Mouse (Mus musculus) gastrocnemius, adult 2 months (tissue): ENCODE results near the gene Ptpra. TPM values are rescaled to one million over a fixed set of nuclear protein-coding genes. Genes with fewer than 3 reads are reported as not detected.

Experiments used
- DNase-seq: peaks from one replicate; pipeline ENCODE4 v3.0.0; 2022
- H3K27ac ChIP-seq: fragments of 200-600 bp; 2 replicates; pipeline ENCODE4 v1.8.1; 2022; ENCODE audit warnings: mild to moderate bottlenecking
- H3K4me3 ChIP-seq: fragments of 200-600 bp; 2 replicates; pipeline ENCODE4 v1.8.1; 2022; ENCODE audit warnings: mild to moderate bottlenecking, moderate library complexity
- CTCF ChIP-seq: fragments of 200-600 bp; IDR thresholded peaks from 2 replicates; pipeline ENCODE4 v1.8.1; 2022; ENCODE audit warnings: antibody characterized with exemption, mild to moderate bottlenecking, moderate library complexity
- intact Hi-C: fragments of 180-260 bp; cut with DNase I; formaldehyde crosslinking; loops from one replicate; pipeline ENCODE4 v1.15.1; 2025
- long read RNA-seq, 2 experiments: library from polyadenylated mRNA; stranded (forward); transcript quantifications; one replicate each; pipeline ENCODE4 v2.0.0; 2021
- total RNA-seq, 2 experiments: library from RNA; stranded (reverse); gene quantifications; 2 replicates each; pipeline ENCODE4 v1.2.3; 2021

Gene Ptpra
- 10 to 100 TPM; 16.0 to 23.3 TPM for total RNA-seq
- long read RNA-seq, experiment 1, full-length matches to known transcripts = 26 of 36 reads
- long read RNA-seq, experiment 1, partial matches to known transcripts = 3 of 36 reads
- long read RNA-seq, experiment 1, other reads (novel, unspliced or antisense) = 7 of 36 reads
- long read RNA-seq, experiment 2, full-length matches to known transcripts = 19 of 24 reads
- long read RNA-seq, experiment 2, partial matches to known transcripts = 0 of 24 reads
- long read RNA-seq, experiment 2, other reads (novel, unspliced or antisense) = 5 of 24 reads

DNA sequence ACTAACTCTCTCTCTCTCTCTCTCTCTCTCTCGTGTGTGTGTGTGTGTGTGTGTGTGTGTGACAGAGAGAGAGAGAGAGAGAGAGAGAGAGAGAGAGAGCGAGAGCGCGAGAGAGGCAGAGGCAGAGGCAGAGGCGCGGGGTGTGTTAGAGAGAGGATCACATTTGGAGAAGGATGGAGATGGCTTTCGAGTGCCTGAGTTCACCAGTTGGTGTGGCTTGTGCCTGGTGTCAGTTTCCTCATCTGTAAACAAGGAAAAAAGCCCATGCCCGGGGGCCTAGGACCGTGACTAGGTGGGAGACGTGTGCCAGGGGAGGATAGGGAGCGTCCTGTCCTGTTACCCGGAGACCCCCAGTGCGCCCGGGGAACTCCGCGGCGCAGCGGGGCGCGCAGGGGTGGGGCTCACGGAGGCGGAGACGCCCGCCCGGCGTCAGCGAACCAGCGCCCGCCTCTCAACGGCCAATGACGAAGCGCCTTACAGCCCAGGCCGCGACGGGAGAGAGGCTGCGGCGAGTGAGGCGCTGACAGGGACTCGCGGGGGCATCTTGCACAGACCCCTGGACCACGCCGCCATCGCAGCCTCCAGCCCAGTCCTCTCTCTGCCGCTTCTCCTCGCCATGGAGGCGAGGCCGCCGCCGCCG lies at the start of gene Ptpra:
Ptpra (plus strand) TSS at position 485 of the 640 bp plus-strand sequence.
- no peak for TF ChIP-seq CTCF
- peak within 1 kb of the TSS; percentile 85 for H3K4me3 ChIP-seq
- peak within 1 kb of the TSS; percentile 90 for H3K27ac ChIP-seq
- intact Hi-C loops = no loop called here
- peak; percentile 95 for DNase-seq

DNA sequence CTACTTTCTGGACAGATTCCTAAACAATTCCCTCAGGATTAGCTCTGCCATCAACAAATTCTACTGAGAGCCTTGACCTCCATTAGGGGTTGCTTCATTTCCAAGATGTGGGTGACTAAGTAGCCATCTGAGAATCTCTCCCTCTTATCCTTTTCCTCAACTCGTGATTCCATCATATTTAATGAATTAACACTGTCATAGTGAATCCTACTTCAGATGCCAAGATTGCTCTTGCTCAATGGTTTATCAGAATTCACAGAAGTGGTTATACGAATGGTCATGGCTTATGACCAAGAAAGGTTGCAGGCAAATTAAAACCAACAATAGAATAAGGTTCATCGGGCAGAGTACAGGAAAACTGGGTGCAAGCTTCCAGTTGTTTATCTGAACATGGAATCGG lies 48.2 kb upstream of the Ptpra start:
- intact Hi-C loops = no loop called here
- no peak overlapping the region for H3K27ac ChIP-seq
- no peak for DNase-seq
- H3K4me3 ChIP-seq = no peak overlapping the region
- TF ChIP-seq CTCF = no peak

DNA sequence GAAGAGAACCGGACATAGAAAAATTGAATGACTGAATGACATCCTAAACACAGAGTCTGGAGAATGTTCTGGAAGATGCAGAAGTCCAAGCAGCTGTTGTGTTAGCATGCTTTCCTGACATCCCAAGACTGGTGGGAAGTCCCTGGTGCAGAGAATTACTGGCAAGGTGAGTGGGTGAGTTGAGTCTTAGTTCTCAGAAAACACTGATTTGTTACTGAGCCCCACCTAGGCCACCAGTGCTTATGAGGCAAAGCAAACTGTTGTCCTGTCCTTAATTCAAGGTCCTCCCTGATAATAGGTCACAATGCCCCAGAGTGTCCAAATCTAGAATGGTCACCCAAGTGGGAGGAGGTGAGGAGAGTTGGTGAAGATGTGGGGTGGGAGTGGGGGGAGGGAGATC lies 45.1 kb upstream of the Ptpra start, which contains the start of the genes Gm28372 and 1700020A23Rik:
Gm28372 (plus strand) TSS at position 301 of the 400 bp plus-strand sequence.
1700020A23Rik (plus strand) TSS at position 321 of the 400 bp plus-strand sequence.
- Histone ChIP-seq H3K27ac (no peak within 1 kb of the TSS), H3K4me3 (no peak within 1 kb of the TSS)
- intact Hi-C loops = no loop called here
- TF ChIP-seq CTCF = no peak
- DNase-seq = no peak

DNA sequence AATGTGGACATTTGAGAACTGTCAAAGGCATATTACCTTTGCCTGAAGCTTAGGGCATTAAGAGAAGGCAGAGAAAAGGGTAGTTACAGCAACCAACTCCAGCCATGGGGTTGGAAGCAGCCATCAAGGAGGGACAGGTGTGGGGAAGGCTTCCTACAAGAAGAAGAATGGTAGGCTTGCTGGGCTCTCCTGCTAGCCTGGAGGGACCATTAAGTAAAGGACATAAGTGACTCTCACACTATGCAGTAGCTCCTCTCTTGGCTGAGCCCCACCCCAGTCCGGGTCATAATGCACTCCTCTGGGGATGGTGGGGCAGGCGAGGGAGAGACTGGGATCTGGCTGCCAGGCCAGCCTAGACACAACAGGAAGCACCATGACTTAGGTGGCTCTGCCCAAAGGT lies 43.9 kb upstream of the Ptpra start, which contains the start of gene Tmem239:
Tmem239 (plus strand) TSS at position 301 of the 400 bp plus-strand sequence.
- no peak for TF ChIP-seq CTCF
- no peak for DNase-seq
- Histone ChIP-seq H3K27ac (no peak within 1 kb of the TSS), H3K4me3 (no peak within 1 kb of the TSS)
- intact Hi-C loops = no loop called here

DNA sequence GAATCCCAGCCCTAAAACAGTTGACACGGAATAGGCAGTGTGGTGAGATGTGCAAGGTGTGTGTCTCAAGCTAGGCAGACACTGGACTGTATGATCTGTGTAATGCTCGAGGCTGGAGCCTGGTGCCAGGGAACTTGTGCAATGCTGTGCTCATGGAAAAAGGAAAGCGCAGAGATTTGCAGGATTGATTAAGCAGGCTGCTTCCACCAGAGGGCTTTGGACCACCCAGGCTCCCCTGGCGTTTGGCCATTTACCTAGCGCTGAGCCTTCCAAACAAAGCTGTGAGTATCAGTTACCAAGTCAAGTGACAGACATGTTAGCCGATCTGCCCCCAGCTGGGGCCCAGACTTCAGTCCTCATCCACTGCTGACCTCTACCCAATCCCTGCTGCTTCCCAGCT lies 41.9 kb upstream of the Ptpra start:
- Histone ChIP-seq H3K27ac (no peak overlapping the region), H3K4me3 (no peak overlapping the region)
- DNase-seq = no peak
- intact Hi-C loops = no loop called here
- TF ChIP-seq CTCF = no peak

DNA sequence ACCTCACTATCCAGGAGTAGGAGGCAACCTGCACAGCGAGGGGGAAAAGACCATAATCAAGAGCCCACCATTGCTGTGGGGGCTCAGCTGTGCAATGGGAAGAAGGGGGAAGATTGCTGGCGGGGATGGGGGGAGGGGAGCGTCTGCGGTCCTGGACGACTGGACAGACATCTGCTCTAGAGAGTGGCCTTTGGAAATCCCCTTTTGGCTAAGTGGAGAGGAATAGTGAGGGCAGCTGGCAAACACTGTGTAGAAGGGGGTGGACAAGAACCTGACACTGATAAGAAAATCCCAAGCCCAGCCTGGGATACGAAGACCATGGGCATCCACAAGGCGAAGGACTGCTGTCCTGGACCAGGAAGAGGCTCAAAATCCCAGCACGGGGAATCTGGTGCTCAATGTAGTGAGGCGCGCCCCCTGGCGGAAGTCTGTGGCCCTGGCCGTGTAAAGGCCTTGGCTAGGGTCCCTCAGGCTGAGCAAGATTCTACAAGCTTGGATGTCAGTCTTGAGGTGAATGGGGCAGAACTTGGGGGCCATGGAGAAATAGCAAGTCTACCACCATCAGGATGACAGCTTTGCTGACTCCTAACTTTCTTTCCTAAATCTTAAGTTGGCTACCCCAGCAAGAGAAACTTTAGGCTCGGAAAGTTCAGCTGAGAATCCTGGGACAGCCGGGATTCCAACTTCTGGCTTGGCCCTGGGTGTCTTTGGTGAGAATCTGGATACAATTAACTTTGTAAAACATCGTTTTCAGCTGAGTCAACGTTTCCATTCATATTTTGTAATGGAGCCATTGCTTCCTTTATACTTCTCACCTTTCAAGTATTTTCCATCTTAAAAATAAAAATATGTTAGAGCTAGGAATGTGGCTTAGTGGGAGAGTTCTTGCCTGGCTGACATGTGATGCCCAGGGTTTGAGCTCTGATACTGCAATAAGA lies 38.3 kb upstream of the Ptpra start:
- no peak overlapping the region for H3K27ac ChIP-seq
- peak; percentile 99; the same call in 1 of the 2 replicates for TF ChIP-seq CTCF
- H3K4me3 ChIP-seq = no peak overlapping the region
- DNase-seq = peak; percentile 90
- intact Hi-C loops = loop anchor here (1.0 kb wide), 1 partner anchor 121 kb away; no protein-coding TSS in a partner anchor

DNA sequence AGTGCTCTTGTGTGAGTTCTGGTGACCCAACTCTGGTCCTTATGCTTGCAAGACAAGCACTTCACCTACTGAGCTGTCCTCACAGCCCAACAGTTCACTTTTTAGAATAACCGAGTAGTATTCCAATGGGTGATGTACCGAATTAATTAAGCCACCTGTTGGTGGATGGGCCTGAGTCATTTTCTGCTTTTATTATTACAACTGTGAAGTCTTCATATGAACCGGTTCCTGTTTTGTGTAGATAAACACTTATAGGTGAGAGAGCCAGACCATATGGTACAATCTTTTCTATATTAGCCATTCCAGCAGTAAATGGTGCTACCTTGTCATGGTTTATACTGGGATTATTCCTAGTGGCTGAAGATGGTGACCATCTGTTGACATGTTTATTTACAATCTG lies 37.3 kb upstream of the Ptpra start:
- no peak overlapping the region for H3K4me3 ChIP-seq
- H3K27ac ChIP-seq = no peak overlapping the region
- no peak for TF ChIP-seq CTCF
- no peak for DNase-seq
- intact Hi-C loops = no loop called here

DNA sequence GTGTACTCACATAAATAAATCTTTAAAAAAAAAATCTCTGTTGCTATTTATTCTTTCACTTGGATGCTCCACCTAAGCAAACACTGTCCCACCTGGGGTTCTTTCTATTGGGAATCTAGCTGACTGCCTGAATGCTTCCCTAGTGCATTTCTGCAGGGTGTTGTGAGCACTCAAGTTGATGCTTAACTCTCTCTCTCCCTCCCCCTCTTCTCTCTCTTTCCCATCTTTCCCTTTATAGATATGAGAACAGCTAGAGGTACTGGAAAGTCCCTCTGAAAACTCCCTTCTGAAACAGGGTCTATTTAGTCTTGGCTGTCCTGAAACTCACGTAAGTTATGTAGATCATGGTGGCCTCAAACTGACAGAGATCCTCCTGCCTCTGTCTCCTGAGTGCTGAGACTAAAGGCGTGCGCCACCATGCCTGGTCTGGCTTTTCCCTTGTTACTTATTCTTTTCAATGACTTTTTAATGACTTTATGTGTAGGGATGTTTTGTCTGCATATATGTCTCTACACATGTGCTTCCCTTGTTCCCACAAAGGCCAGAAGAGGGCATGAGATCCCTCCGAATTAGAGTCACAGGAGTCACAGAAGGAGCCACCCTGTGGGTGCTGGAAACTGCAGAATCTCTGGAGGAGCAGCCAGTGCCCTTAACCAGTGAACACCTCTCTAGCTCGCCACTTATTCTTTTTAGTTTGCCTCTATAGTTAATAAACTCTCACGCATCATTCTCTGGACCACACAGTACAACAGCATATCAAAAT lies 35.8 kb upstream of the Ptpra start:
- peak; percentile 15; the same call in 1 of the 2 replicates for TF ChIP-seq CTCF
- Histone ChIP-seq H3K4me3 (no peak overlapping the region), H3K27ac (no peak overlapping the region)
- intact Hi-C loops = no loop called here
- no peak for DNase-seq

DNA sequence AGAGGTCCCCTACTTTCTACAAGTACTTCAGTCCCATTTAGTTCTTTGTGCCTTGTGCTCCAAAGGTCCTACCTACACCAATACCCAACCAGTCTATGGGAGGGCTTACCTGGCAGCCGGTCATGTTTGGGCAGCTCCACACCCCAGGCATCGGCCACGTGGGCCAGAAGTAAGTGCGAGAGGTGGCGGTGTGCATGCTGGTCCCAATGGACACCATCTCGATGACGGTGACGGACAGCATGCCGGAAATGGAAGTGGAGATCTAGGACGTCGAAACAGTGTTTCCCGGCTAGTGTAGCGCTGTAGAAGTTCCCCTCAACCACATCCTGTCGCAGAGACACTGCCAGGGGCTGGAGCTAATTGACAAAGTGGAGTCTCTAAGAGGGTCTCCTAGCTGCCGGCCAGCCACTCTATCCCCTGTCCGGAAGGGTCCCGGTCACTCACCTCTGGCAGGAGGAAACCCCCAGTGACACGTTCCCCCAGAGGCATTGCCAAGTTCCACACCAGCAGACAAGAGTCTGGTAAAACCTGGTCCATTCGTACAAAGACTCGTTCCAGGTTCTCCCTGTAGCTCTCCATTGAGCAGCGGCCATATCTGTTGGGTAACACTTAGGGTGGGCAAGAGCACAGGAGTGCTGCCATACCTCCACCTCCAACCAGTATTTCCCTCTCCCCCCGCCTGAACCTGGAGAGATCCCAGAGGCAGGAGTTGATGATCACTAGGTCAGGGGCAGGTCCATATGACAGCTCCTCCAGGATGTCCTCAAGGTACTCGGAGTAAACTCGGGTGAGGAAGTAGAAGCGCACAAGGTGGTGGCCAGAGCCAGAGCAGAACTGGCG lies 28.1 kb upstream of the Ptpra start:
- TF ChIP-seq CTCF = no peak
- no peak for DNase-seq
- intact Hi-C loops = loop anchor here (5.0 kb wide), 1 partner anchor 135 kb away; no protein-coding TSS in a partner anchor

DNA sequence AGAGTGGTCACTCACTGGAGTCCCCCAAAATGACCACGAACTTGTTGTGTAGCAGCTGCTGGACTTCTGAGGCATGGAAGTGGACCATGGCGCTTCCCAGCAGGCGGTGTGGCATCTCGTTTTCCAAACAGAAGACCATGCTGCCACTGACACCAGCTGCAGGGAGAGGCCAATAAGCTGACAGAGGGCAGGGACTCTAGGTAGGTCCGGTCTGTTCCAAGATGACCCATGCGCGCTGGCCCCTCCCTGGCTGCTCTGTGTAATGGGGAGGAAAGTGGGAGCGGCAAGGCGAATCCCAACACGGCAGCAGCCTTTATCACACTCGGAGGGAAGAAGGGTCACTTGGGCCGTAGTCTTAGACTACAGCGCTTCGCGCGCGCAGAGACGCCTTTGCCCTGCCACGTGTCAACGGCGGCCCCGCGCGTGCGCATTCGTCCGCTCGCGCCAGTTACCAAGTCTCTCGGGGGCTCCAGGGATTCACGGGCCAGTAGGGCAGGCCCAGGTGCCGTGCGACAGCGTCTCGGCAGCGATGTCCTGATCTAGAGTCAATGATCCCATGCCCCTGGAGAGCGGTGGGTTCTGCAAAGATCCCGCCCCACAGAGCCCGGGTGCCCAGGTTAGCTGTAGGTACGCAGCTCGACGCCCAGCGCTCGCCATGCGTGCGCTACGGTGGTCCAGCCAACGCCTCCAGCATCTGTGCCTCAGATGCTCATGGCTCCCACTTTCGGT lies 26.5 kb upstream of the Ptpra start:
- intact Hi-C loops = loop anchor here (5.0 kb wide), 1 partner anchor 136 kb away; no protein-coding TSS in a partner anchor
- Histone ChIP-seq H3K27ac (peak overlapping the region; percentile 91), H3K4me3 (peak overlapping the region; percentile 90)
- no peak for TF ChIP-seq CTCF
- DNase-seq = peak; percentile 87

More for the DNA sequence above, 28.1 kb upstream of the Ptpra start:
- Histone ChIP-seq H3K4me3 (no peak overlapping the region), H3K27ac (no peak overlapping the region)
